Mouse (Mus musculus) liver, embryonic 14.5 days (tissue): ENCODE data around the gene Ampd3. TPM values are rescaled to one million over a fixed set of nuclear protein-coding genes. Genes with fewer than 3 reads are reported as not detected.

Experiments used
- ATAC-seq: fragments of 200-750 bp; cut with Nextera tagmentation; 2 replicates; pipeline ENCODE4 v1.8.0; 2017; ENCODE audit warnings: moderate number of reproducible peaks, mild to moderate bottlenecking, moderate library complexity; ENCODE audit not compliant: insufficient read depth
- DNase-seq, 3 experiments: peaks; one replicate each; pipeline ENCODE4 v3.0.0-alpha.2; 2012 to 2013; ENCODE audit warnings: low read depth in 3 of 3, low spot score in 3 of 3
- H3K27ac ChIP-seq: fragments of 300-500 bp; sonication (generic); 2 replicates; pipeline ENCODE4 v1.5.1; 2014; ENCODE audit warnings: moderate library complexity, mild to moderate bottlenecking, control low read depth, inconsistent platforms
- H3K27me3 ChIP-seq: fragments of 300-500 bp; sonication (generic); 2 replicates; pipeline ENCODE4 v1.6.1; 2014; ENCODE audit warnings: mild to moderate bottlenecking, low read length, moderate library complexity; ENCODE audit not compliant: control insufficient read depth, insufficient read depth
- H3K36me3 ChIP-seq: fragments of 300-500 bp; sonication (generic); replicated peaks from 2 replicates; pipeline ENCODE4 v1.6.1; 2014; ENCODE audit warnings: low read depth; ENCODE audit not compliant: control insufficient read depth, insufficient read depth
- H3K4me1 ChIP-seq, 2 experiments: fragments of 200-500 bp in 1 of 2; fragments of 300-500 bp in 1 of 2; sonication (generic) in 1 of 2; replicated peaks; 2 replicates each; pipeline ENCODE4 v1.6.1; 2012 to 2014; ENCODE audit warnings: antibody characterized with exemption in 1 of 2, inconsistent platforms in 1 of 2, low read length in 1 of 2; ENCODE audit not compliant: control insufficient read depth in 2 of 2, insufficient read depth in 2 of 2
- H3K4me2 ChIP-seq: fragments of 300-500 bp; sonication (generic); 2 replicates; pipeline ENCODE4 v1.6.1; 2014; ENCODE audit warnings: low read depth, mild to moderate bottlenecking, control low read depth, moderate library complexity
- H3K4me3 ChIP-seq, 2 experiments: fragments of 200-500 bp in 1 of 2; fragments of 300-500 bp in 1 of 2; sonication (generic) in 1 of 2; 2 replicates each; pipeline ENCODE4 v1.5.1; 2012 to 2014; ENCODE audit warnings: low read depth in 2 of 2, low read length in 2 of 2, mild to moderate bottlenecking in 2 of 2, control low read depth in 1 of 2, inconsistent platforms in 1 of 2, moderate library complexity in 1 of 2; ENCODE audit not compliant: insufficient read depth in 1 of 2
- H3K9ac ChIP-seq: fragments of 300-500 bp; sonication (generic); replicated peaks from 2 replicates; pipeline ENCODE4 v1.6.1; 2014; ENCODE audit warnings: mild to moderate bottlenecking, control low read depth, moderate library complexity
- H3K9me3 ChIP-seq: fragments of 300-500 bp; sonication (generic); 2 replicates; pipeline ENCODE4 v1.6.1; 2016; ENCODE audit warnings: low read length, mixed read lengths; ENCODE audit not compliant: control insufficient read depth
- CTCF ChIP-seq: IDR thresholded peaks from 2 replicates; pipeline ENCODE4 v1.5.1; 2016; ENCODE audit warnings: antibody characterized with exemption, low read depth, control low read depth
- EP300 ChIP-seq: IDR thresholded peaks from 2 replicates; pipeline ENCODE4 v1.6.1; 2016; ENCODE audit warnings: antibody characterized with exemption, low read depth
- WGBS: fragments of 180-500 bp; shearing (Covaris S2); extraction: QIAGEN DNeasy Blood & Tissue Kit; methylation state at CpG from one replicate; pipeline ENCODE4 v1.1.7; 2014; ENCODE audit not compliant: insufficient replicate concordance; 5-methylcytosine and 5-hydroxymethylcytosine counted together
- polyA plus RNA-seq, 2 experiments: library from polyadenylated mRNA; depleted of rRNA in 1 of 2; stranded (reverse) in 1 of 2; unstranded in 1 of 2; fragments of >200 nt; fragmentation: Nextera tagmentation in 1 of 2; extraction: Ambion mirVana in 1 of 2; gene quantifications; 2 replicates each; pipeline versions ENCODE4 v1.2.1 to v1.2.3; 2012 to 2014

The Ampd3 gene
- polyA plus RNA-seq, 2 experiments, result 21.9 to 28.6 TPM

DNA sequence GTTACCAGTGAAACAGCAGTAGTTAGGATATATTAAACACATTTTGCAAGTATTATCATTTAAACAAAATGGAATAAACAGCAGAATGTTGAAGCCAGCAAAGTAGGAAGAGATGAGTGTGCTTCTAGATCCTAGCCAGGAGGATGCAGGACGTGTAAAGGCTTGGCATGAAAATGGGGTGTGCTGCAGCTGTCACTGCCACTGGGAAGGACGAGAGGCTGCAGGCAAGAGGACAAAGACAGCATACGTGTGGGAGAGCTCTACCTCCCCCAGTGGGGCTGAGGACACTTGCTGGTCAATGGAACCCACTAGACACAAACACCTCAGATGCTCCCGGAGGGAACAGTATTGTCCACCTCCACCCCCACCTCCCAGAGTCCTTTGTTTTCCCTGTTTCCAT lies 17.2 kb upstream of the Ampd3 start:
- TF ChIP-seq EP300, result no peak
- TF ChIP-seq CTCF, result no peak
- Histone ChIP-seq H3K4me1 (no peaks in the 10 kb centered on the region), H3K4me2 (no peak overlapping the region), H3K9me3 (no peaks in the 10 kb centered on the region), H3K27me3 (no peaks in the 10 kb centered on the region), H3K4me3 (no peak overlapping the region), H3K9ac (no peak overlapping the region), H3K36me3 (no peaks in the 10 kb centered on the region), H3K27ac (no peak overlapping the region)
- ATAC-seq (no peak), DNase-seq (no peak)
- 42% methylated on average over 4 of the region's 4 CpGs for WGBS

GRCm38 (mm10) chr7:110751634-110752033 lies 16.4 kb upstream of the Ampd3 start:
- Histone ChIP-seq H3K36me3 (no peaks in the 10 kb centered on the region), H3K9me3 (no peaks in the 10 kb centered on the region), H3K9ac (no peak overlapping the region), H3K27ac (no peak overlapping the region), H3K4me1 (no peaks in the 10 kb centered on the region), H3K4me3 (no peak overlapping the region), H3K27me3 (no peaks in the 10 kb centered on the region), H3K4me2 (no peak overlapping the region)
- DNase-seq (no peak), ATAC-seq (no peak)
- WGBS, result 58% methylated on average over 1 of the region's 1 CpGs
- TF ChIP-seq CTCF, result no peak
- TF ChIP-seq EP300, result no peak

- Histone ChIP-seq H3K27ac (no peak overlapping the region), H3K4me1 (no peaks in the 10 kb centered on the region), H3K4me2 (no peak overlapping the region), H3K9me3 (no peaks in the 10 kb centered on the region), H3K9ac (no peak overlapping the region), H3K36me3 (no peaks in the 10 kb centered on the region), H3K4me3 (no peak overlapping the region), H3K27me3 (no peaks in the 10 kb centered on the region)
- DNase-seq, result no peak
- WGBS, result 71% methylated on average over 1 of the region's 1 CpGs
- no peak for ATAC-seq
- TF ChIP-seq EP300 (no peak), CTCF (no peak)
Observed at GRCm38 (mm10) chr7:110753310-110753709, 14.7 kb upstream of the Ampd3 start.

GRCm38 (mm10) chr7:110753926-110754330 lies 14.1 kb upstream of the Ampd3 start:
- DNase-seq (no peak), ATAC-seq (no peak)
- H3K4me1 ChIP-seq, result no peaks in the 10 kb centered on the region
- H3K4me3 ChIP-seq, result no peak overlapping the region
- no peak overlapping the region for H3K4me2 ChIP-seq
- H3K27ac ChIP-seq, result no peak overlapping the region
- no peaks in the 10 kb centered on the region for H3K9me3 ChIP-seq
- TF ChIP-seq EP300 (no peak), CTCF (no peak)
- H3K27me3 ChIP-seq, result no peaks in the 10 kb centered on the region
- H3K9ac ChIP-seq, result no peak overlapping the region
- WGBS, result 45% methylated on average over 5 of the region's 5 CpGs
- no peaks in the 10 kb centered on the region for H3K36me3 ChIP-seq

- H3K4me2 ChIP-seq, result no peak overlapping the region
- no peaks in the 10 kb centered on the region for H3K36me3 ChIP-seq
- no peaks in the 10 kb centered on the region for H3K4me1 ChIP-seq
- no peaks in the 10 kb centered on the region for H3K9me3 ChIP-seq
- ATAC-seq (no peak), DNase-seq (no peak)
- H3K27me3 ChIP-seq, result no peaks in the 10 kb centered on the region
- H3K27ac ChIP-seq, result no peak overlapping the region
- no peak for TF ChIP-seq CTCF
- no peak for TF ChIP-seq EP300
- WGBS, result 41% methylated on average over 2 of the region's 2 CpGs
- H3K4me3 ChIP-seq, result no peak overlapping the region
- no peak overlapping the region for H3K9ac ChIP-seq
Observed at GRCm38 (mm10) chr7:110756440-110756839, 11.6 kb upstream of the Ampd3 start.
